Mouse (Mus musculus) kidney, adult 18-20 months (tissue): Measurements from ENCODE around the gene Ell2.

Experiments used
- DNase-seq: peaks from one replicate; pipeline ENCODE4 v3.0.0; 2021

Gene Ell2

GRCm38 (mm10) chr13:75733594-75734161 is 27.1 kb downstream of the Ell2 start:
- no peak for DNase-seq

GRCm38 (mm10) chr13:75734231-75734630 is 27.7 kb downstream of the Ell2 start:
- no peak for DNase-seq

- no peak for DNase-seq
Observed at GRCm38 (mm10) chr13:75735606-75736005, 29.0 kb downstream of the Ell2 start.

- no peak for DNase-seq
Observed at GRCm38 (mm10) chr13:75737991-75738390, 31.4 kb downstream of the Ell2 start.

- no peak for DNase-seq
Observed at GRCm38 (mm10) chr13:75738536-75738935, 32.0 kb downstream of the Ell2 start.

- DNase-seq, result no peak
Observed at GRCm38 (mm10) chr13:75738957-75739356, 32.4 kb downstream of the Ell2 start.

- DNase-seq, result no peak
Observed at GRCm38 (mm10) chr13:75740018-75740417, 33.5 kb downstream of the Ell2 start.

GRCm38 (mm10) chr13:75741119-75741518 is 34.6 kb downstream of the Ell2 start:
- no peak for DNase-seq

GRCm38 (mm10) chr13:75741736-75742729 is 35.5 kb downstream of the Ell2 start:
- DNase-seq, result no peak

GRCm38 (mm10) chr13:75742970-75743369 is 36.4 kb downstream of the Ell2 start:
- DNase-seq, result no peak

GRCm38 (mm10) chr13:75744065-75744464 is 37.5 kb downstream of the Ell2 start:
- DNase-seq, result no peak

- no peak for DNase-seq
Observed at GRCm38 (mm10) chr13:75745328-75745727, 38.8 kb downstream of the Ell2 start.

GRCm38 (mm10) chr13:75747265-75747664 is 40.7 kb downstream of the Ell2 start:
- DNase-seq, result no peak

GRCm38 (mm10) chr13:75748685-75749084 is 42.1 kb downstream of the Ell2 start:
- DNase-seq, result no peak

GRCm38 (mm10) chr13:75750785-75751184 is 44.2 kb downstream of the Ell2 start:
- no peak for DNase-seq

GRCm38 (mm10) chr13:75752216-75752938 is 45.8 kb downstream of the Ell2 start:
- peak; percentile 96 for DNase-seq

- no peak for DNase-seq
Observed at GRCm38 (mm10) chr13:75754398-75754797, 47.8 kb downstream of the Ell2 start.

GRCm38 (mm10) chr13:75760859-75761548 is 54.4 kb downstream of the Ell2 start:
- no peak for DNase-seq

- DNase-seq, result no peak
Observed at GRCm38 (mm10) chr13:75762759-75763158, 56.2 kb downstream of the Ell2 start.

- DNase-seq, result no peak
Observed at GRCm38 (mm10) chr13:75763280-75763679, 56.7 kb downstream of the Ell2 start.

- no peak for DNase-seq
Observed at GRCm38 (mm10) chr13:75765742-75766141, 59.2 kb downstream of the Ell2 start.

GRCm38 (mm10) chr13:75766238-75766637 is 59.7 kb downstream of the Ell2 start:
- no peak for DNase-seq

- DNase-seq, result no peak
Observed at GRCm38 (mm10) chr13:75766967-75767366, 60.4 kb downstream of the Ell2 start.
